Mouse (Mus musculus) forebrain, embryonic 13.5 days (tissue): ENCODE measurements at regions not wholly inside any gene's neighbourhood (a gene's known extent, or its start where the extent isn't known, plus 50 kb on each side); places are given as distances from the start of the nearest gene placed in this dataset.

Experiments
- ATAC-seq: fragments of 200-750 bp; cut with Nextera tagmentation; 2 replicates; pipeline ENCODE4 v1.8.0; 2017
- H3K27ac ChIP-seq: fragments of 300-500 bp; sonication (generic); 2 replicates; pipeline ENCODE4 v1.5.1; 2015; ENCODE audit warnings: inconsistent platforms, mild to moderate bottlenecking, moderate library complexity
- H3K27me3 ChIP-seq: fragments of 300-500 bp; sonication (generic); 2 replicates; pipeline ENCODE4 v1.6.1; 2015; ENCODE audit warnings: mild to moderate bottlenecking, inconsistent platforms
- H3K36me3 ChIP-seq: fragments of 300-500 bp; sonication (generic); 2 replicates; pipeline ENCODE4 v1.6.1; 2015; ENCODE audit warnings: mild to moderate bottlenecking, inconsistent platforms; ENCODE audit not compliant: poor library complexity, severe bottlenecking
- H3K4me1 ChIP-seq: fragments of 300-500 bp; sonication (generic); 2 replicates; pipeline ENCODE4 v1.6.1; 2015; ENCODE audit warnings: inconsistent platforms
- H3K4me2 ChIP-seq: fragments of 300-500 bp; sonication (generic); 2 replicates; pipeline ENCODE4 v1.6.1; 2015; ENCODE audit warnings: inconsistent platforms, mild to moderate bottlenecking, moderate library complexity
- H3K4me3 ChIP-seq: fragments of 300-500 bp; sonication (generic); 2 replicates; pipeline ENCODE4 v1.5.1; 2015; ENCODE audit warnings: mild to moderate bottlenecking, inconsistent platforms
- H3K9ac ChIP-seq: fragments of 300-500 bp; sonication (generic); 2 replicates; pipeline ENCODE4 v1.6.1; 2015; ENCODE audit warnings: mild to moderate bottlenecking, inconsistent platforms
- H3K9me3 ChIP-seq: fragments of 300-500 bp; sonication (generic); replicated peaks from 2 replicates; pipeline ENCODE4 v1.6.1; 2016; ENCODE audit warnings: inconsistent platforms
- WGBS: fragments of 180-500 bp; shearing (Covaris S2); methylation state at CpG from one replicate; pipeline ENCODE4 v1.1.7; 2015; 5-methylcytosine and 5-hydroxymethylcytosine counted together

GRCm38 (mm10) chr1:43394035-43394434 is 50.3 kb upstream of the Nck2 start:
- Histone ChIP-seq H3K9ac (no peak overlapping the region), H3K9me3 (no peaks in the 10 kb centered on the region), H3K27ac (no peak overlapping the region), H3K4me3 (no peak overlapping the region), H3K4me1 (no peaks in the 10 kb centered on the region), H3K4me2 (no peak overlapping the region), H3K36me3 (no peaks in the 10 kb centered on the region), H3K27me3 (no peaks in the 10 kb centered on the region)
- no peak for ATAC-seq
- WGBS, result 96% methylated on average over 2 of the region's 2 CpGs
